ENCODE assay signal across 8 mouse cellular contexts in the genomic region with DNA sequence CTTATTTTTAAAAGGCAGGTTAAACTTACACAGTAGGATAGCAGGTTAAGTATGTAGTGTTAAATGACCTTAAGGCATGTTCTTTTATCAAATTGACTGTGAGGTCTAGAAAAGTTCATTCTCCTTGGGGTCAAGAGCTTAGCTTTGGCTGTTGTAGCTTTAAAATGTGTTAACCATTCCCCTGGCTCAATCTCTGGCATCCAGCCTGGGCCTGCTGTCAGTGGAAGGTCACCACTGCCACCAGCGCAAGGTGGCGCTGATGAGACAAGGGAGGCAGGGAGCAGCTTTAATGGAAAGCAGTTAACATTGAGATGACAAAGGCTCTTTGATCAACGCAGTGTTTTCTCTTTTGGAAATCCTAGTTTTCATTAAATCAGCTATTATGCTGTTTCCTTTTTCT. TPM values are rescaled to one million over a fixed set of nuclear protein-coding genes. Genes with fewer than 3 reads are reported as not detected.
DNase-seq lines count a peak whose midpoint lies in the region; ATAC-seq and TF ChIP-seq lines count a peak whose summit lies in the region.
"Had no signal": no experiment of that assay in that cellular context is flagged by ENCODE, and none has a peak within 500 bp of the region (broad histone marks: within the 10 kb centered on the region; RNA-seq: fewer than 3 reads in every experiment).

No protein-coding gene starts in this region.

- TF ChIP-seq CTCF in testis, adult 2 months (IDR thresholded peaks at IDR 0.05; ENCODE audit: control insufficient read depth, insufficient read depth, insufficient replicate concordance, low read depth, low read length): peak; percentile 23; the same call in 1 of the 2 replicates
- TF ChIP-seq CTCF in kidney, postnatal 0 days (IDR thresholded peaks at IDR 0.05; ENCODE audit: low read depth): peak; percentile 47
- TF ChIP-seq CTCF in stomach, postnatal 0 days (IDR thresholded peaks at IDR 0.05; ENCODE audit: low read depth): peak; percentile 58

- no peak overlapping the region for H3K4me3 ChIP-seq in testis, adult 2 months (ENCODE audit: control insufficient read depth, low read depth, low read length)
- H3K4me3 ChIP-seq in kidney, postnatal 0 days (replicated peaks; ENCODE audit: low read depth, low read length): no peak overlapping the region
- no peak overlapping the region for H3K4me3 ChIP-seq in stomach, postnatal 0 days (ENCODE audit: low read depth, low read length)
- H3K4me3 ChIP-seq: limb, embryonic 15.5 days had no signal

- no peak overlapping the region for H3K9ac ChIP-seq in kidney, postnatal 0 days (ENCODE audit: low read depth, low read length)
- H3K9ac ChIP-seq in stomach, postnatal 0 days (ENCODE audit: low read length): no peak overlapping the region
- H3K9ac ChIP-seq: limb, embryonic 15.5 days had no signal

- no peaks in the 10 kb centered on the region for H3K4me1 ChIP-seq in testis, adult 2 months (ENCODE audit: control insufficient read depth, insufficient read depth, low read length)
- H3K4me1 ChIP-seq in kidney, postnatal 0 days (replicated peaks; ENCODE audit: insufficient read depth, low read length): no peaks in the 10 kb centered on the region
- H3K4me1 ChIP-seq in stomach, postnatal 0 days (replicated peaks; ENCODE audit: control insufficient read depth, insufficient read depth): no peaks in the 10 kb centered on the region
- H3K4me1 ChIP-seq: limb, embryonic 15.5 days had no signal

- H3K36me3 ChIP-seq in testis, adult 2 months (ENCODE audit: control insufficient read depth, insufficient read depth, low read length): no peaks in the 10 kb centered on the region
- H3K36me3 ChIP-seq in kidney, postnatal 0 days (ENCODE audit: insufficient read depth, low read length): peaks cover 10% of the 10 kb centered on the region
- no peaks in the 10 kb centered on the region for H3K36me3 ChIP-seq in stomach, postnatal 0 days (ENCODE audit: control insufficient read depth, insufficient read depth, low read length)

- H3K9me3 ChIP-seq in kidney, postnatal 0 days (replicated peaks; ENCODE audit: low read length): no peaks in the 10 kb centered on the region
- no peaks in the 10 kb centered on the region for H3K9me3 ChIP-seq in stomach, postnatal 0 days (ENCODE audit: control insufficient read depth, low read length)
- H3K9me3 ChIP-seq: limb, embryonic 15.5 days had no signal

- DNase-seq in testis, postnatal 10 days (ENCODE audit: low spot score): no peak
- peak; percentile 87 for DNase-seq in adrenal gland, postnatal 10 days
- no peak for DNase-seq in kidney, postnatal 0 days (ENCODE audit: low spot score)
- DNase-seq in stomach, postnatal 0 days (ENCODE audit: low spot score): peak; percentile 28
- no peak for DNase-seq in layer of hippocampus, adult 9-11 months
- no peak for DNase-seq in right cerebral cortex, postnatal 36 days (ENCODE audit: low spot score in 2 of 2)

- no peak overlapping the region for H3K4me2 ChIP-seq in kidney, postnatal 0 days (ENCODE audit: low read length)
- no peak overlapping the region for H3K4me2 ChIP-seq in stomach, postnatal 0 days (replicated peaks; ENCODE audit: low read depth)
- H3K4me2 ChIP-seq: limb, embryonic 15.5 days had no signal

- TF ChIP-seq POLR2A in testis, adult 2 months (IDR thresholded peaks at IDR 0.05; ENCODE audit: control insufficient read depth, low read depth, low read length): no peak

- ATAC-seq in kidney, postnatal 0 days (replicated peaks; ENCODE audit: low FRiP score, low read depth): no peak
- no peak for ATAC-seq in stomach, postnatal 0 days (ENCODE audit: low FRiP score, low TSS enrichment)

- TF ChIP-seq EP300 in stomach, postnatal 0 days (optimal IDR thresholded peaks at IDR 0.05): no peak

- no peaks in the 10 kb centered on the region for H3K27me3 ChIP-seq in testis, adult 2 months (ENCODE audit: control insufficient read depth, insufficient read depth, low read length)
- H3K27me3 ChIP-seq in kidney, postnatal 0 days (ENCODE audit: insufficient read depth, low read length): no peaks in the 10 kb centered on the region
- H3K27me3 ChIP-seq in stomach, postnatal 0 days (ENCODE audit: control insufficient read depth, insufficient read depth, low read length): no peaks in the 10 kb centered on the region
- H3K27me3 ChIP-seq: limb, embryonic 15.5 days had no signal

- WGBS in kidney, postnatal 0 days: 80% methylated on average over 3 of the region's 3 CpGs
- WGBS in stomach, postnatal 0 days: 74% methylated on average over 3 of the region's 3 CpGs

- H3K27ac ChIP-seq in testis, adult 2 months (ENCODE audit: control insufficient read depth, insufficient read depth, low read depth, low read length): no peak overlapping the region
- no peak overlapping the region for H3K27ac ChIP-seq in kidney, postnatal 0 days
- no peak overlapping the region for H3K27ac ChIP-seq in stomach, postnatal 0 days (replicated peaks)
- H3K27ac ChIP-seq: limb, embryonic 15.5 days had no signal

RNA-seq across cellular contexts. Expression of a gene that starts 13.4 kb away (rescaled TPM):
- polyA plus RNA-seq in testis, adult 2 months (2012; rRNA removed): 1.9 and 2.3 TPM in 2 replicates
- total RNA-seq in adrenal gland, postnatal 10 days (2021): 10 to 100 TPM; 13.9 to 15.4 TPM
- polyA plus RNA-seq in kidney, postnatal 0 days (2015; fragmentation: Nextera tagmentation; extraction: Ambion mirVana): 24.0 and 24.2 TPM in 2 replicates
- polyA plus RNA-seq in stomach, postnatal 0 days (2015; fragmentation: Nextera tagmentation; extraction: Ambion mirVana): 15.4 and 15.5 TPM in 2 replicates

RNA-seq across cellular contexts. Expression of a gene that starts 36.3 kb away (rescaled TPM):
- polyA plus RNA-seq in testis, adult 2 months (2012; rRNA removed): 21.2 and 25.5 TPM in 2 replicates
- total RNA-seq in adrenal gland, postnatal 10 days (2021): not detected
- polyA plus RNA-seq in kidney, postnatal 0 days (2015; fragmentation: Nextera tagmentation; extraction: Ambion mirVana): not detected in 2 replicates
- not detected in 2 replicates for polyA plus RNA-seq in stomach, postnatal 0 days (2015; fragmentation: Nextera tagmentation; extraction: Ambion mirVana)
- polyA plus RNA-seq: limb, embryonic 15.5 days had no signal

Comparison
In these comparisons a context has a peak if more than half of its experiments do, and no peak if none do; other contexts are left out.
1. DNase-seq: peak in adrenal gland, postnatal 10 days (single experiment) and stomach, postnatal 0 days (single experiment); none in testis, postnatal 10 days (single experiment), kidney, postnatal 0 days (single experiment), layer of hippocampus, adult 9-11 months (single experiment) and right cerebral cortex, postnatal 36 days (0 of 2).
2. RNA of a gene that starts 36.3 kb away (polyA plus RNA-seq): 21.2 to 25.5 TPM in testis, adult 2 months; not detected in kidney, postnatal 0 days and not detected in stomach, postnatal 0 days; every median in the first group is over 10 times any median in the second.
3. Peak in every context shown above with its lines, with median percentiles within 50 percentile points of each other: CTCF ChIP-seq.